Comparison of ENCODE assay signal across 9 mouse cellular contexts in genomic region chr13:51022401-51023250, GRCm38 (mm10).
DNase-seq lines count a peak whose midpoint lies in the region; ATAC-seq and TF ChIP-seq lines count a peak whose summit lies in the region.
"Had no signal": no experiment of that assay in that cellular context is flagged by ENCODE, and none has a peak within 500 bp of the region (broad histone marks: within the 10 kb centered on the region; RNA-seq: fewer than 3 reads in every experiment).

No protein-coding gene starts in this region.

- WGBS in embryonic facial prominence, embryonic 11.5 days, result 45% methylated on average over 13 of the region's 13 CpGs
- 38% methylated on average over 13 of the region's 13 CpGs for WGBS in heart, embryonic 14.5 days
- WGBS in lung, embryonic 15.5 days, result 31% methylated on average over 13 of the region's 13 CpGs
- WGBS in thymus, adult 2 months, result 64% methylated on average over 13 of the region's 13 CpGs

- no peaks in the 10 kb centered on the region for H3K36me3 ChIP-seq in embryonic facial prominence, embryonic 11.5 days (replicated peaks; ENCODE audit: control insufficient read depth, insufficient read depth, low read depth, low read length)
- H3K36me3 ChIP-seq in heart, embryonic 14.5 days (ENCODE audit: control insufficient read depth, insufficient read depth, low read length), result no peaks in the 10 kb centered on the region
- H3K36me3 ChIP-seq in lung, embryonic 15.5 days, result no peaks in the 10 kb centered on the region
- no peaks in the 10 kb centered on the region for H3K36me3 ChIP-seq in thymus, adult 2 months (ENCODE audit: control insufficient read depth, insufficient read depth, low read length)
- H3K36me3 ChIP-seq: liver, embryonic 13.5 days had no signal

- H3K4me1 ChIP-seq in embryonic facial prominence, embryonic 11.5 days (ENCODE audit: control insufficient read depth, insufficient read depth, low read length), result no peaks in the 10 kb centered on the region; the same call in 1 of the 2 replicates
- peaks cover 20% of the 10 kb centered on the region in 2 experiments for H3K4me1 ChIP-seq in heart, embryonic 14.5 days (ENCODE audit: control insufficient read depth in 2 of 2, insufficient read depth in 2 of 2, low read length in 2 of 2)
- peaks cover 37% of the 10 kb centered on the region for H3K4me1 ChIP-seq in lung, embryonic 15.5 days
- H3K4me1 ChIP-seq in thymus, adult 2 months (replicated peaks; ENCODE audit: control insufficient read depth, insufficient read depth, low read length), result no peaks in the 10 kb centered on the region
- H3K4me1 ChIP-seq: liver, embryonic 13.5 days had no signal

- TF ChIP-seq POLR2A in thymus, adult 2 months (IDR thresholded peaks at IDR 0.05; ENCODE audit: control insufficient read depth, extremely low read depth, insufficient read depth, low read length, poor library complexity), result no peak

- no peak overlapping the region for H3K4me2 ChIP-seq in embryonic facial prominence, embryonic 11.5 days (ENCODE audit: low read depth, low read length)
- H3K4me2 ChIP-seq in heart, embryonic 14.5 days (ENCODE audit: low read length), result peak overlapping the region; percentile 26; the same call in 1 of the 2 replicates
- peak overlapping the region; percentile 25 for H3K4me2 ChIP-seq in lung, embryonic 15.5 days
- H3K4me2 ChIP-seq: liver, embryonic 13.5 days had no signal

- no peaks in the 10 kb centered on the region for H3K27me3 ChIP-seq in embryonic facial prominence, embryonic 11.5 days (ENCODE audit: control insufficient read depth, insufficient read depth, low read length)
- H3K27me3 ChIP-seq in heart, embryonic 14.5 days (ENCODE audit: control insufficient read depth, insufficient read depth, low read length), result no peaks in the 10 kb centered on the region
- H3K27me3 ChIP-seq in lung, embryonic 15.5 days, result no peaks in the 10 kb centered on the region
- no peaks in the 10 kb centered on the region for H3K27me3 ChIP-seq in thymus, adult 2 months (ENCODE audit: control insufficient read depth, insufficient read depth, low read length)
- H3K27me3 ChIP-seq: liver, embryonic 13.5 days had no signal

- H3K4me3 ChIP-seq in embryonic facial prominence, embryonic 11.5 days (ENCODE audit: low read depth, low read length), result no peak overlapping the region
- H3K4me3 ChIP-seq in heart, embryonic 14.5 days (ENCODE audit: control insufficient read depth in 1 of 2, insufficient read depth in 1 of 2, low read depth in 1 of 2, low read length in 2 of 2), result no peak overlapping the region
- H3K4me3 ChIP-seq in lung, embryonic 15.5 days, result no peak overlapping the region
- H3K4me3 ChIP-seq in thymus, adult 2 months (ENCODE audit: control insufficient read depth, insufficient read depth, low read length), result no peak overlapping the region
- H3K4me3 ChIP-seq: liver, embryonic 13.5 days had no signal

- intact Hi-C loops in left cerebral cortex, postnatal 4 days (cut with DNase I), result no loop called here
- intact Hi-C loops in left cerebral cortex, postnatal 14 days (cut with DNase I), result no loop called here

- H3K9me3 ChIP-seq in embryonic facial prominence, embryonic 11.5 days (replicated peaks; ENCODE audit: control insufficient read depth, low read length), result no peaks in the 10 kb centered on the region
- H3K9me3 ChIP-seq in heart, embryonic 14.5 days (ENCODE audit: control insufficient read depth, low read length), result no peaks in the 10 kb centered on the region
- no peaks in the 10 kb centered on the region for H3K9me3 ChIP-seq in lung, embryonic 15.5 days
- H3K9me3 ChIP-seq: liver, embryonic 13.5 days had no signal

- TF ChIP-seq CTCF in thymus, adult 2 months (IDR thresholded peaks at IDR 0.05; ENCODE audit: borderline replicate concordance, control insufficient read depth, extremely low read depth, insufficient read depth, low read length, poor library complexity), result no peak

- peak overlapping the region; percentile 68 for H3K27ac ChIP-seq in embryonic facial prominence, embryonic 11.5 days (replicated peaks; ENCODE audit: low read depth, low read length)
- H3K27ac ChIP-seq in heart, embryonic 14.5 days (replicated peaks in 1 of 2; ENCODE audit: control insufficient read depth in 1 of 2, insufficient read depth in 1 of 2, low read depth in 2 of 2, low read length in 2 of 2), result peak overlapping the region; percentile 61 to 75
- H3K27ac ChIP-seq in lung, embryonic 15.5 days, result peak overlapping the region; percentile 51
- H3K27ac ChIP-seq in thymus, adult 2 months (ENCODE audit: control insufficient read depth, insufficient read depth, low read length), result no peak overlapping the region
- H3K27ac ChIP-seq: liver, embryonic 13.5 days had no signal

- DNase-seq in left cerebral cortex, postnatal 4 days, result peak; percentile 10
- DNase-seq in left cerebral cortex, postnatal 14 days (ENCODE audit: low spot score in 2 of 2), result no peak
- peak; percentile 72 for DNase-seq in embryonic facial prominence, embryonic 11.5 days (ENCODE audit: low spot score)
- DNase-seq in thymus, adult 2 months, result no peak
- DNase-seq in thymus, postnatal 0 days (ENCODE audit: low spot score), result no peak
- DNase-seq in left cerebral cortex, adult 11 months (ENCODE audit: low spot score), result no peak
- DNase-seq: liver, embryonic 13.5 days had no signal

- peak; percentile 71; the same call in 1 of the 2 replicates for ATAC-seq in embryonic facial prominence, embryonic 11.5 days (replicated peaks; ENCODE audit: insufficient number of reproducible peaks, low FRiP score, low TSS enrichment, low read depth)
- ATAC-seq in heart, embryonic 14.5 days (ENCODE audit: insufficient number of reproducible peaks, insufficient read depth, low FRiP score, low read depth), result peak; percentile 39; the same call in 1 of the 2 replicates
- ATAC-seq in lung, embryonic 15.5 days (ENCODE audit: borderline replicate concordance, extremely low read depth, low FRiP score, low TSS enrichment), result peak; percentile 79; the same call in 1 of the 2 replicates

- no peak overlapping the region for H3K9ac ChIP-seq in embryonic facial prominence, embryonic 11.5 days (replicated peaks; ENCODE audit: low read length)
- no peak overlapping the region for H3K9ac ChIP-seq in heart, embryonic 14.5 days (ENCODE audit: low read length)
- H3K9ac ChIP-seq in lung, embryonic 15.5 days, result no peak overlapping the region
- H3K9ac ChIP-seq: liver, embryonic 13.5 days had no signal

Comparison
In these comparisons a context has a peak if more than half of its experiments do, and no peak if none do; other contexts are left out.
1. DNase-seq: peak in left cerebral cortex, postnatal 4 days (single experiment) and embryonic facial prominence, embryonic 11.5 days (single experiment); none in left cerebral cortex, postnatal 14 days (0 of 2), thymus, adult 2 months (single experiment), thymus, postnatal 0 days (single experiment) and left cerebral cortex, adult 11 months (single experiment).
2. Peak in every context shown above with its lines, with median percentiles within 50 percentile points of each other: ATAC-seq.